ENCODE assay signal across 9 mouse cellular contexts in the genomic region with DNA sequence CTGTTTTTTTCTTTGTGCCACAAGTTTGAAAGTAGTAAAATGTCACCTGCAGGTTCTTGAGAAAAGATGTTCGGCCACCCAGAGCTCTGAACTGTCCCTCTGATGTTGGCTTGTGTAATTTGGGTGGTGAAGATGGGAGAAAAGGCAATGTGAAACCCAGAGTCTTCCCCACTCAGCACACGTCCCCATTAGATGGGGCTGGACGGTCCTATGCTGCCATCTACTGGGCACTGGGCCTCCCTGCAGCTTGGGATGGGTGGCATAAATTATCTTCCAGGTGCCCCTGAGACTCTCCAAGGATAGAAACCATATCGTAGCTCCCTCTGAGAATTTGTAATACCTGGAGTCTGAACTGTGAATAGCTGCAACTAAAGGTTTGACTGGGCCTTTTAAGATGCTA. TPM values are rescaled to one million over a fixed set of nuclear protein-coding genes. Genes with fewer than 3 reads are reported as not detected.
A peak's percentile ranks its signal among the peaks of the same experiment; 100 is the strongest.
DNase-seq lines count a peak whose midpoint lies in the region; ATAC-seq lines count a peak whose summit lies in the region.
"Had no signal": no experiment of that assay in that cellular context is flagged by ENCODE, and none has a peak within 500 bp of the region (broad histone marks: within the 10 kb centered on the region; RNA-seq: fewer than 3 reads in every experiment).

No protein-coding gene starts in this region.

- H3K27me3 ChIP-seq in limb, embryonic 11.5 days (ENCODE audit: control insufficient read depth, insufficient read depth, low read length): no peaks in the 10 kb centered on the region
- no peaks in the 10 kb centered on the region for H3K27me3 ChIP-seq in stomach, embryonic 16.5 days (ENCODE audit: control insufficient read depth, insufficient read depth, low read length)

- no peak overlapping the region for H3K9ac ChIP-seq in limb, embryonic 11.5 days (ENCODE audit: low read length)
- no peak overlapping the region for H3K9ac ChIP-seq in stomach, embryonic 16.5 days (ENCODE audit: low read length)
- H3K9ac ChIP-seq: embryonic facial prominence, embryonic 13.5 days had no signal

- 5% methylated on average over 4 of the region's 4 CpGs for WGBS in limb, embryonic 11.5 days
- WGBS in stomach, embryonic 16.5 days: 6% methylated on average over 4 of the region's 4 CpGs

- H3K9me3 ChIP-seq in limb, embryonic 11.5 days (ENCODE audit: control insufficient read depth, low read length): no peaks in the 10 kb centered on the region
- no peaks in the 10 kb centered on the region for H3K9me3 ChIP-seq in stomach, embryonic 16.5 days (replicated peaks; ENCODE audit: control insufficient read depth, low read length)
- H3K9me3 ChIP-seq: embryonic facial prominence, embryonic 13.5 days had no signal

- DNase-seq in 3T3-L1 (ENCODE audit: low read depth, low spot score): peak; percentile 75
- peak; percentile 29 for DNase-seq in WW6 (ENCODE audit: low read depth, low spot score)
- DNase-seq in cerebellum, postnatal 4 days (ENCODE audit: low spot score in 2 of 2): peak; percentile 70 to 83
- DNase-seq in gastrocnemius, adult 8-10 months (ENCODE audit: low spot score in 2 of 2): peak; percentile 30 to 37
- DNase-seq in kidney, adult 8-10 months: peak; percentile 43 to 68
- peak; percentile 85 for DNase-seq in limb, embryonic 11.5 days (ENCODE audit: low spot score)
- DNase-seq in neural tube, embryonic 10.5 days (ENCODE audit: extremely low spot score, low spot score): peak; percentile 75

- no peaks in the 10 kb centered on the region for H3K36me3 ChIP-seq in limb, embryonic 11.5 days (ENCODE audit: control insufficient read depth, insufficient read depth, low read length)
- no peaks in the 10 kb centered on the region for H3K36me3 ChIP-seq in stomach, embryonic 16.5 days (ENCODE audit: control insufficient read depth, insufficient read depth, low read length)
- H3K36me3 ChIP-seq: embryonic facial prominence, embryonic 13.5 days had no signal

- H3K27ac ChIP-seq in limb, embryonic 11.5 days (replicated peaks; ENCODE audit: low read depth, low read length): no peak overlapping the region
- no peak overlapping the region for H3K27ac ChIP-seq in stomach, embryonic 16.5 days (ENCODE audit: low read length)
- H3K27ac ChIP-seq: embryonic facial prominence, embryonic 13.5 days had no signal

- no peak overlapping the region for H3K4me2 ChIP-seq in limb, embryonic 11.5 days (ENCODE audit: low read depth, severe bottlenecking)
- H3K4me2 ChIP-seq in stomach, embryonic 16.5 days (ENCODE audit: low read depth, low read length): no peak overlapping the region
- H3K4me2 ChIP-seq: embryonic facial prominence, embryonic 13.5 days had no signal

- ATAC-seq in limb, embryonic 11.5 days (ENCODE audit: insufficient number of reproducible peaks, low FRiP score, low TSS enrichment, low read depth): no peak
- ATAC-seq in stomach, embryonic 16.5 days (ENCODE audit: insufficient read depth, low FRiP score): peak; percentile 58; the same call in 1 of the 2 replicates

- no peaks in the 10 kb centered on the region for H3K4me1 ChIP-seq in limb, embryonic 11.5 days (ENCODE audit: control insufficient read depth, insufficient read depth, low read length)
- H3K4me1 ChIP-seq in stomach, embryonic 16.5 days (ENCODE audit: control insufficient read depth, insufficient read depth, low read length): no peaks in the 10 kb centered on the region
- H3K4me1 ChIP-seq: embryonic facial prominence, embryonic 13.5 days had no signal

- no peak overlapping the region for H3K4me3 ChIP-seq in limb, embryonic 11.5 days (ENCODE audit: low read depth, low read length)
- H3K4me3 ChIP-seq in stomach, embryonic 16.5 days (replicated peaks; ENCODE audit: low read length): no peak overlapping the region
- H3K4me3 ChIP-seq: embryonic facial prominence, embryonic 13.5 days had no signal

RNA-seq across cellular contexts. Expression of a gene that starts 11.8 kb away (rescaled TPM):
- 1 to 10 TPM in 3 of 4 experiments, under 1 TPM in 1; 0.94 to 7.7 (median 3.9) TPM for total RNA-seq in gastrocnemius, adult 8-10 months (2022)
- polyA plus RNA-seq in limb, embryonic 11.5 days (2014; fragmentation: Nextera tagmentation; extraction: Ambion mirVana): 0.12 TPM in 1 of 2 replicates, not detected in the other
- polyA plus RNA-seq in stomach, embryonic 16.5 days (2015; fragmentation: Nextera tagmentation; extraction: Ambion mirVana): 0.37 and 0.45 TPM in 2 replicates

RNA-seq across cellular contexts. Expression of a gene that starts 22.3 kb away (rescaled TPM):
- not detected for total RNA-seq in gastrocnemius, adult 8-10 months (2022)
- not detected in 2 replicates for polyA plus RNA-seq in limb, embryonic 11.5 days (2014; fragmentation: Nextera tagmentation; extraction: Ambion mirVana)
- not detected in 2 replicates for polyA plus RNA-seq in stomach, embryonic 16.5 days (2015; fragmentation: Nextera tagmentation; extraction: Ambion mirVana)
- polyA plus RNA-seq: embryonic facial prominence, embryonic 13.5 days had no signal

RNA-seq across cellular contexts. Expression of a gene that starts 26.3 kb away (rescaled TPM):
- not detected for total RNA-seq in gastrocnemius, adult 8-10 months (2022)
- not detected in 2 replicates for polyA plus RNA-seq in limb, embryonic 11.5 days (2014; fragmentation: Nextera tagmentation; extraction: Ambion mirVana)
- polyA plus RNA-seq in stomach, embryonic 16.5 days (2015; fragmentation: Nextera tagmentation; extraction: Ambion mirVana): not detected in 2 replicates
- polyA plus RNA-seq: embryonic facial prominence, embryonic 13.5 days had no signal

Comparison
In these comparisons a context has a peak if more than half of its experiments do, and no peak if none do; other contexts are left out.
1. DNase-seq: peak in every context shown above with its lines; median percentile 85 in limb, embryonic 11.5 days; 76 in cerebellum, postnatal 4 days; 75 in 3T3-L1; 75 in neural tube, embryonic 10.5 days; 56 in kidney, adult 8-10 months; 34 in gastrocnemius, adult 8-10 months; 29 in WW6.